ENCODE assay signal across 8 mouse cellular contexts in the genomic region with DNA sequence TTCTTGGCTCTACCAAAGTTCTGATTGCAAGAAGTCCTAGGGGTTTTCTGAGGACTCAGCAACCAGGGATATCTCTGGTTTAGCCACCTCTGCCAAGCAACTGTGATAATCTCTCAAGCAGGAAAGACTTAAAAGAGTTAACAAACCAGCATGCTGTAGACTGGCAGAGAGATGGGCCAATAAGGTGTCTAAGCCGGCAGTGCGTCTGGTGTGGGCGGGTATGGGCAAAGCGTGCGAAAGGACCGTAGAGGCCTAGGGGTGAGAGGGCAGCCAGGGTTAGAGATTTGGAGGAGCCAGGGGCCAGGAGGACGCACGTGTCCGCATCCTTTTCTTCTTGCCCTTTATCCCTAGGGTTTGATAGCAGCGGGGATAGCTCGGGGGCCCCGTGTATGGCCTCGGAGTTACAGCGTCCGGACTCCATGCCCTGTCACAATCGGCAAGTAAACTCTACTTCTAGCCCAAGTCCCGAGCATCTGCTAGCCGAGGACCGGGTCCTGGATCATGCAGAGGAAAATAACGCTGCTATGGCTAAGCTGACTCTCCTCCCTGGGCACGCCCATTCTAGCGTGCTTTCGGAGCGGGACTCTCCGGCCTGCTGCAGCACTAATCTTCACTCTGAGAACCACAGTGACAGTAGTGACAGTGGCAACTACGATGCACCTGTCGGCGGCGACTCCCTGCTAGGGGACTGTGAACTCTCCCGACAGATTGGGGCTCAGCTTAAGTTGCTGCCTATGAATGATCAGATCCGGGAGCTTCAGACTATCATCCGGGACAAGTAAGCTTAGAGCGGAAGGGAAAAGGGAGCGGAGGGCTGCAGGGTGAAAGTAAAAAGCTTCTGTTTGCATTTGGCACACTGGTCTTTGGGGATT. TPM values are rescaled to one million over a fixed set of nuclear protein-coding genes. Genes with fewer than 3 reads are reported as not detected.
DNase-seq lines count a peak whose midpoint lies in the region; ATAC-seq and TF ChIP-seq lines count a peak whose summit lies in the region.

Gene Uprt, plus strand, starts transcription at position 247 of the 872 bp plus-strand sequence.

- in situ Hi-C loops in CH12.LX (cut with MboI; ENCODE audit: low pct_ligation_motif_present, low pct_unique_long_range_greater_than_20kb, low sequenced_read_pairs), result no loop called here

- TF ChIP-seq EP300 in CH12.LX (IDR thresholded peaks at IDR 0.05; ENCODE audit: low read length), result no peak
- TF ChIP-seq EP300 in stomach, postnatal 0 days (optimal IDR thresholded peaks at IDR 0.05), result no peak

- no peak for TF ChIP-seq RAD21 in CH12.LX (IDR thresholded peaks at IDR 0.05; ENCODE audit: low read depth, low read length)

- WGBS in forebrain, embryonic 11.5 days, result 23% methylated on average over 34 of the region's 34 CpGs
- 17% methylated on average over 34 of the region's 34 CpGs for WGBS in heart, embryonic 16.5 days
- WGBS in liver, embryonic 15.5 days (ENCODE audit: insufficient replicate concordance), result 21% methylated on average over 34 of the region's 34 CpGs
- WGBS in neural tube, embryonic 12.5 days, result 24% methylated on average over 34 of the region's 34 CpGs
- 17% methylated on average over 32 of the region's 34 CpGs for WGBS in stomach, postnatal 0 days

- no peaks in the 10 kb centered on the region for H3K9me3 ChIP-seq in CH12.LX (replicated peaks; ENCODE audit: low read length)
- no peaks in the 10 kb centered on the region for H3K9me3 ChIP-seq in forebrain, embryonic 11.5 days (ENCODE audit: control insufficient read depth, low read length)
- no peaks in the 10 kb centered on the region for H3K9me3 ChIP-seq in heart, embryonic 16.5 days (replicated peaks; ENCODE audit: control insufficient read depth, low read length)
- H3K9me3 ChIP-seq in liver, embryonic 15.5 days (replicated peaks), result no peaks in the 10 kb centered on the region
- H3K9me3 ChIP-seq in neural tube, embryonic 12.5 days, result no peaks in the 10 kb centered on the region
- H3K9me3 ChIP-seq in stomach, postnatal 0 days (ENCODE audit: control insufficient read depth, low read length), result no peaks in the 10 kb centered on the region

- peak; percentile 73 for DNase-seq in CH12.LX (ENCODE audit: extremely low read depth)
- DNase-seq in c-Kit-positive CD71-positive TER-119-negative erythroid progenitor cells, embryonic 14.5 days (ENCODE audit: low read depth), result peak; percentile 58
- peak; percentile 65 for DNase-seq in forebrain, embryonic 11.5 days (ENCODE audit: low spot score)
- DNase-seq in kidney, postnatal 36 days, result peak; percentile 85 to 87
- DNase-seq in stomach, postnatal 0 days (ENCODE audit: low spot score), result peak; percentile 75

- TF ChIP-seq POLR2A in CH12.LX (IDR thresholded peaks at IDR 0.05; ENCODE audit: low read depth, low read length), result peak; percentile 61

- H3K27me3 ChIP-seq in CH12.LX (replicated peaks), result no peaks in the 10 kb centered on the region
- peaks cover 7% of the 10 kb centered on the region; the same call in 1 of the 2 replicates for H3K27me3 ChIP-seq in forebrain, embryonic 11.5 days (ENCODE audit: control insufficient read depth, insufficient read depth, low read length)
- H3K27me3 ChIP-seq in heart, embryonic 16.5 days (ENCODE audit: control insufficient read depth, insufficient read depth, low read length), result no peaks in the 10 kb centered on the region; the same call in 1 of the 2 replicates
- H3K27me3 ChIP-seq in liver, embryonic 15.5 days, result peaks cover 4% of the 10 kb centered on the region; the same call in 1 of the 2 replicates
- 0 out of 2 replicates have a peak, but pooled peaks cover 3% of the 10 kb centered on the region for H3K27me3 ChIP-seq in neural tube, embryonic 12.5 days (replicated peaks)
- no peaks in the 10 kb centered on the region for H3K27me3 ChIP-seq in stomach, postnatal 0 days (ENCODE audit: control insufficient read depth, insufficient read depth, low read length)

- peak within 1 kb of the TSS; percentile 61 to 66 (median 65) for H3K4me3 ChIP-seq in CH12.LX (replicated peaks in 1 of 3; ENCODE audit: low read depth in 2 of 3, low read length in 2 of 3, poor library complexity in 1 of 3)
- peak within 1 kb of the TSS; percentile 46 for H3K4me3 ChIP-seq in forebrain, embryonic 11.5 days (ENCODE audit: low read depth, low read length)
- peak within 1 kb of the TSS; percentile 67 for H3K4me3 ChIP-seq in heart, embryonic 16.5 days (ENCODE audit: low read length)
- peak within 1 kb of the TSS; percentile 62 for H3K4me3 ChIP-seq in liver, embryonic 15.5 days (replicated peaks)
- peak within 1 kb of the TSS; percentile 51 for H3K4me3 ChIP-seq in neural tube, embryonic 12.5 days
- peak within 1 kb of the TSS; percentile 56 for H3K4me3 ChIP-seq in stomach, postnatal 0 days (ENCODE audit: low read depth, low read length)

- dilution Hi-C loops in CH12.LX (cut with MboI; ENCODE audit: extremely low pct_ligation_motif_present, extremely low pct_unique_long_range_greater_than_20kb, low sequenced_read_pairs), result no loop called here

- H3K79me2 ChIP-seq in CH12.LX (replicated peaks; ENCODE audit: control insufficient read depth, extremely low read depth, insufficient read depth, poor library complexity, severe bottlenecking), result 0 out of 2 replicates have a peak, but pooled peaks cover 8% of the 10 kb centered on the region

- peak within 1 kb of the TSS; percentile 47 for H3K9ac ChIP-seq in CH12.LX (ENCODE audit: insufficient read depth, low read depth)
- H3K9ac ChIP-seq in forebrain, embryonic 11.5 days (ENCODE audit: low read length), result peak within 1 kb of the TSS; percentile 57
- peak within 1 kb of the TSS; percentile 71 for H3K9ac ChIP-seq in heart, embryonic 16.5 days (ENCODE audit: low read length)
- H3K9ac ChIP-seq in liver, embryonic 15.5 days, result peak within 1 kb of the TSS; percentile 47
- peak within 1 kb of the TSS; percentile 44 for H3K9ac ChIP-seq in neural tube, embryonic 12.5 days
- H3K9ac ChIP-seq in stomach, postnatal 0 days (ENCODE audit: low read length), result peak within 1 kb of the TSS; percentile 65

- peak within 1 kb of the TSS; percentile 70 for H3K27ac ChIP-seq in CH12.LX (ENCODE audit: insufficient read depth, low read depth)
- no peak within 1 kb of the TSS; the same call in 1 of the 2 replicates for H3K27ac ChIP-seq in forebrain, embryonic 11.5 days (ENCODE audit: low read depth, low read length)
- peak within 1 kb of the TSS; percentile 54 for H3K27ac ChIP-seq in heart, embryonic 16.5 days (ENCODE audit: low read length)
- peak within 1 kb of the TSS; percentile 38; the same call in 1 of the 2 replicates for H3K27ac ChIP-seq in liver, embryonic 15.5 days (replicated peaks)
- H3K27ac ChIP-seq in neural tube, embryonic 12.5 days, result no peak within 1 kb of the TSS
- H3K27ac ChIP-seq in stomach, postnatal 0 days (replicated peaks), result peak within 1 kb of the TSS; percentile 76

- H3K36me3 ChIP-seq in CH12.LX (replicated peaks in 1 of 2; ENCODE audit: control insufficient read depth in 1 of 2, insufficient read depth in 1 of 2, low read length in 1 of 2), result no peaks in the 10 kb centered on the region
- no peaks in the 10 kb centered on the region for H3K36me3 ChIP-seq in forebrain, embryonic 11.5 days (ENCODE audit: control insufficient read depth, insufficient read depth, low read length)
- H3K36me3 ChIP-seq in heart, embryonic 16.5 days (ENCODE audit: control insufficient read depth, insufficient read depth), result no peaks in the 10 kb centered on the region
- H3K36me3 ChIP-seq in liver, embryonic 15.5 days (replicated peaks), result no peaks in the 10 kb centered on the region
- H3K36me3 ChIP-seq in neural tube, embryonic 12.5 days, result no peaks in the 10 kb centered on the region
- H3K36me3 ChIP-seq in stomach, postnatal 0 days (ENCODE audit: control insufficient read depth, insufficient read depth, low read length), result no peaks in the 10 kb centered on the region

- H3K4me2 ChIP-seq in CH12.LX (ENCODE audit: insufficient read depth, low read depth, poor library complexity, severe bottlenecking), result peak within 1 kb of the TSS; percentile 78
- peak within 1 kb of the TSS; percentile 53 for H3K4me2 ChIP-seq in forebrain, embryonic 11.5 days (ENCODE audit: low read depth, low read length, severe bottlenecking)
- peak within 1 kb of the TSS; percentile 53 for H3K4me2 ChIP-seq in heart, embryonic 16.5 days (ENCODE audit: low read depth, low read length)
- H3K4me2 ChIP-seq in liver, embryonic 15.5 days, result peak within 1 kb of the TSS; percentile 70
- H3K4me2 ChIP-seq in neural tube, embryonic 12.5 days (replicated peaks), result peak within 1 kb of the TSS; percentile 60
- peak within 1 kb of the TSS; percentile 52 for H3K4me2 ChIP-seq in stomach, postnatal 0 days (replicated peaks; ENCODE audit: low read depth)

- peak; percentile 97 for ATAC-seq in forebrain, embryonic 11.5 days (replicated peaks; ENCODE audit: low FRiP score)
- peak; percentile 94 for ATAC-seq in heart, embryonic 16.5 days (replicated peaks; ENCODE audit: extremely low read depth, insufficient read depth, low FRiP score)
- ATAC-seq in liver, embryonic 15.5 days (ENCODE audit: insufficient read depth), result peak; percentile 91
- peak; percentile 99 for ATAC-seq in neural tube, embryonic 12.5 days (ENCODE audit: low FRiP score, low read depth)
- ATAC-seq in stomach, postnatal 0 days (ENCODE audit: low FRiP score, low TSS enrichment), result peak; percentile 96

- peaks cover 3 to 16% of the 10 kb centered on the region in 2 experiments; a peak in 3 of 4 replicates for H3K4me1 ChIP-seq in CH12.LX (ENCODE audit: control insufficient read depth in 1 of 2, insufficient read depth in 2 of 2)
- H3K4me1 ChIP-seq in forebrain, embryonic 11.5 days (replicated peaks; ENCODE audit: control insufficient read depth, insufficient read depth, low read length), result no peaks in the 10 kb centered on the region
- H3K4me1 ChIP-seq in heart, embryonic 16.5 days (ENCODE audit: control insufficient read depth, insufficient read depth, low read length), result no peaks in the 10 kb centered on the region
- H3K4me1 ChIP-seq in liver, embryonic 15.5 days (replicated peaks), result no peaks in the 10 kb centered on the region
- no peaks in the 10 kb centered on the region for H3K4me1 ChIP-seq in neural tube, embryonic 12.5 days
- H3K4me1 ChIP-seq in stomach, postnatal 0 days (replicated peaks; ENCODE audit: control insufficient read depth, insufficient read depth), result no peaks in the 10 kb centered on the region

- TF ChIP-seq CTCF in CH12.LX (conservative IDR thresholded peaks at IDR 0.05 in 1 of 2, IDR thresholded peaks at IDR 0.05 in 1 of 2; ENCODE audit: low read depth in 2 of 2, low read length in 2 of 2), result no peak
- no peak for TF ChIP-seq CTCF in stomach, postnatal 0 days (IDR thresholded peaks at IDR 0.05; ENCODE audit: low read depth)

RNA-seq across cellular contexts. Expression of gene Uprt, which starts in this region (rescaled TPM):
- total RNA-seq in CH12.LX (2012; rRNA removed) (10.6 and 10.9 TPM in 2 replicates), CH12.LX (2014; rRNA removed) (5.3 and 6.4 TPM in 2 replicates)
- polyA plus RNA-seq in CH12.LX (2012; ENCODE audit: insufficient read length, low read depth), result 6.5 TPM in 2 replicates
- 2.1 and 3.0 TPM in 2 replicates for polyA plus RNA-seq in forebrain, embryonic 11.5 days (2014; fragmentation: Nextera tagmentation; extraction: Ambion mirVana)
- polyA plus RNA-seq in heart, embryonic 16.5 days (2015; fragmentation: Nextera tagmentation; extraction: Ambion mirVana), result 1.1 and 1.7 TPM in 2 replicates
- polyA plus RNA-seq in liver, embryonic 15.5 days (2015; fragmentation: Nextera tagmentation; extraction: Ambion mirVana), result 0.22 and 0.30 TPM in 2 replicates
- 1.2 and 1.8 TPM in 2 replicates for polyA plus RNA-seq in neural tube, embryonic 12.5 days (2016; fragmentation: Nextera tagmentation; extraction: Ambion mirVana)
- 0.57 and 0.64 TPM in 2 replicates for polyA plus RNA-seq in stomach, postnatal 0 days (2015; fragmentation: Nextera tagmentation; extraction: Ambion mirVana)

Comparison
In these comparisons a context has a peak if more than half of its experiments do, and no peak if none do; other contexts are left out.
1. Peak in ATAC-seq, H3K4me3 ChIP-seq, H3K27ac ChIP-seq, H3K9ac ChIP-seq and H3K4me2 ChIP-seq in liver, embryonic 15.5 days; RNA of the gene not detected or under 1 TPM.
2. Peak in DNase-seq, ATAC-seq, H3K4me3 ChIP-seq, H3K27ac ChIP-seq, H3K9ac ChIP-seq and H3K4me2 ChIP-seq in stomach, postnatal 0 days; RNA of the gene not detected or under 1 TPM.
3. H3K27ac ChIP-seq: peak in CH12.LX (single experiment) and heart, embryonic 16.5 days (single experiment); none in forebrain, embryonic 11.5 days (single experiment) and neural tube, embryonic 12.5 days (single experiment).
4. Peak in every context shown above with its lines, with median percentiles within 50 percentile points of each other: DNase-seq, H3K4me2 ChIP-seq, H3K4me3 ChIP-seq, H3K9ac ChIP-seq and ATAC-seq.